Mouse (Mus musculus): ENCODE data around the gene Hspa1a. TPM values are rescaled to one million over a fixed set of nuclear protein-coding genes. Genes with fewer than 3 reads are reported as not detected.
"Not testable (repeated sequence)": the region's sequence is repeated elsewhere in the genome, so short reads cannot be mapped to it uniquely, and the experiment has no call there.

Hspa1a gene
- total and polyA plus RNA-seq, 2 experiments from 2014 or later = 8.5 to 13.8 TPM

- H3K36me3 ChIP-seq (ENCODE audit: insufficient read depth) = peaks cover 67% of the 10 kb centered on the region
- H3K4me3 ChIP-seq (ENCODE audit: low read depth, low read length) = no peak overlapping the region
- peak; percentile 37; the same call in 1 of the 2 replicates for TF ChIP-seq CTCF (IDR thresholded peaks at IDR 0.05; ENCODE audit: low read depth)
- H3K27me3 ChIP-seq (ENCODE audit: insufficient read depth, low read length) = no peaks in the 10 kb centered on the region
- H3K9me3 ChIP-seq (ENCODE audit: low read length) = no peaks in the 10 kb centered on the region
- DNase-seq (no peak), ATAC-seq (no peak)
- WGBS = 96% methylated on average over 7 of the region's 7 CpGs
- no peak overlapping the region for H3K27ac ChIP-seq (ENCODE audit: low read depth, low read length)
- no peak overlapping the region for H3K9ac ChIP-seq
- H3K4me1 ChIP-seq (ENCODE audit: insufficient read depth) = peaks cover 7% of the 10 kb centered on the region
- no peak overlapping the region for H3K4me2 ChIP-seq (ENCODE audit: low read depth)
These were observed 35.5 kb upstream of the Hspa1a start for GRCm38 (mm10) chr17:35007387-35007991.

GRCm38 (mm10) chr17:35005902-35006301, 33.9 kb upstream of the Hspa1a start:
- H3K4me2 ChIP-seq (ENCODE audit: low read depth); ATAC-seq; H3K9ac ChIP-seq; H3K9me3 ChIP-seq (ENCODE audit: low read length); H3K4me3 ChIP-seq (ENCODE audit: low read depth, low read length); H3K27me3 ChIP-seq (ENCODE audit: insufficient read depth, low read length); H3K4me1 ChIP-seq (ENCODE audit: insufficient read depth); H3K27ac ChIP-seq (ENCODE audit: low read depth, low read length); DNase-seq: not testable (repeated sequence)
- peaks cover 51% of the 10 kb centered on the region for H3K36me3 ChIP-seq (ENCODE audit: insufficient read depth)
- 98% methylated on average over 4 of the region's 5 CpGs for WGBS

- Histone ChIP-seq H3K27me3 (ENCODE audit: insufficient read depth, low read length) (no peaks in the 10 kb centered on the region), H3K4me3 (ENCODE audit: low read depth, low read length) (no peak overlapping the region), H3K27ac (ENCODE audit: low read depth, low read length) (no peak overlapping the region), H3K4me2 (ENCODE audit: low read depth) (no peak overlapping the region), H3K9ac (no peak overlapping the region), H3K4me1 (ENCODE audit: insufficient read depth) (peaks cover 10% of the 10 kb centered on the region), H3K36me3 (ENCODE audit: insufficient read depth) (peaks cover 44% of the 10 kb centered on the region), H3K9me3 (ENCODE audit: low read length) (no peaks in the 10 kb centered on the region)
- TF ChIP-seq CTCF (IDR thresholded peaks at IDR 0.05; ENCODE audit: low read depth) = no peak
- ATAC-seq = no peak
- 92% methylated on average over 10 of the region's 10 CpGs for WGBS
- no peak for DNase-seq
These were observed 33.2 kb upstream of the Hspa1a start for GRCm38 (mm10) chr17:35005158-35005557.

- DNase-seq = no peak
These were observed 32.2 kb upstream of the Hspa1a start for GRCm38 (mm10) chr17:35004075-35004717.

GRCm38 (mm10) chr17:35003022-35003838, 31.3 kb upstream of the Hspa1a start:
- H3K4me2 ChIP-seq (ENCODE audit: low read depth) = no peak overlapping the region; the same call in 1 of the 2 replicates

More at GRCm38 (mm10) chr17:35004075-35004717, 32.2 kb upstream of the Hspa1a start:
- TF ChIP-seq CTCF (IDR thresholded peaks at IDR 0.05; ENCODE audit: low read depth) = no peak
- Histone ChIP-seq H3K9ac (no peak overlapping the region), H3K36me3 (ENCODE audit: insufficient read depth) (peaks cover 37% of the 10 kb centered on the region), H3K4me2 (ENCODE audit: low read depth) (no peak overlapping the region), H3K4me3 (ENCODE audit: low read depth, low read length) (no peak overlapping the region), H3K27ac (ENCODE audit: low read depth, low read length) (no peak overlapping the region), H3K4me1 (ENCODE audit: insufficient read depth) (peaks cover 10% of the 10 kb centered on the region), H3K27me3 (ENCODE audit: insufficient read depth, low read length) (no peaks in the 10 kb centered on the region), H3K9me3 (ENCODE audit: low read length) (no peaks in the 10 kb centered on the region)
- 97% methylated on average over 17 of the region's 17 CpGs for WGBS
- ATAC-seq = no peak

GRCm38 (mm10) chr17:35002153-35002865, 30.4 kb upstream of the Hspa1a start:
- DNase-seq = no peak

More at GRCm38 (mm10) chr17:35003022-35003838, 31.3 kb upstream of the Hspa1a start:
- Histone ChIP-seq H3K27ac (ENCODE audit: low read depth, low read length) (no peak overlapping the region), H3K9me3 (ENCODE audit: low read length) (no peaks in the 10 kb centered on the region), H3K4me1 (ENCODE audit: insufficient read depth) (peaks cover 10% of the 10 kb centered on the region), H3K27me3 (ENCODE audit: insufficient read depth, low read length) (no peaks in the 10 kb centered on the region), H3K4me3 (ENCODE audit: low read depth, low read length) (no peak overlapping the region), H3K9ac (no peak overlapping the region), H3K36me3 (ENCODE audit: insufficient read depth) (peaks cover 30% of the 10 kb centered on the region)
- TF ChIP-seq CTCF (IDR thresholded peaks at IDR 0.05; ENCODE audit: low read depth) = no peak
- WGBS = 69% methylated on average over 9 of the region's 9 CpGs
- ATAC-seq (no peak), DNase-seq (no peak)

More at GRCm38 (mm10) chr17:35002153-35002865, 30.4 kb upstream of the Hspa1a start:
- Histone ChIP-seq H3K9me3 (ENCODE audit: low read length) (no peaks in the 10 kb centered on the region), H3K9ac (peak overlapping the region; percentile 93), H3K27ac (ENCODE audit: low read depth, low read length) (0 out of 2 replicates have a peak overlapping the region, but pooled peaks have one; percentile 9), H3K4me3 (ENCODE audit: low read depth, low read length) (peak overlapping the region; percentile 71), H3K4me2 (ENCODE audit: low read depth) (peak overlapping the region; percentile 95), H3K27me3 (ENCODE audit: insufficient read depth, low read length) (no peaks in the 10 kb centered on the region), H3K4me1 (ENCODE audit: insufficient read depth) (peaks cover 10% of the 10 kb centered on the region), H3K36me3 (ENCODE audit: insufficient read depth) (peaks cover 24% of the 10 kb centered on the region)
- no peak for TF ChIP-seq CTCF (IDR thresholded peaks at IDR 0.05; ENCODE audit: low read depth)
- no peak for ATAC-seq
- 5% methylated on average over 12 of the region's 12 CpGs for WGBS

All from forebrain, postnatal 0 days (tissue).